Mouse (Mus musculus) thymus, postnatal 0 days (tissue): Measurements from ENCODE around the gene Bcl6. TPM values are rescaled to one million over a fixed set of nuclear protein-coding genes. Genes with fewer than 3 reads are reported as not detected.

Source experiments
- DNase-seq: peaks from one replicate; pipeline ENCODE4 v3.0.0-alpha.2; 2015; ENCODE audit warnings: low spot score
- polyA plus RNA-seq: library from polyadenylated mRNA; unstranded; fragments of >200 nt; fragmentation: Nextera tagmentation; extraction: Ambion mirVana; gene quantifications from 2 replicates; pipeline ENCODE4 v1.2.1, GENCODE M21; 2015

Bcl6 gene
- polyA plus RNA-seq, 1 experiment from 2014 or later: 15.1 TPM

- no peak for DNase-seq
Observed at GRCm38 (mm10) chr16:23973635-23974367, 14.9 kb downstream of the Bcl6 start.

- DNase-seq: no peak
Observed at GRCm38 (mm10) chr16:23972901-23973300, 15.8 kb downstream of the Bcl6 start.

- DNase-seq: peak; percentile 1
Observed at GRCm38 (mm10) chr16:23972126-23972740, 16.4 kb downstream of the Bcl6 start.

GRCm38 (mm10) chr16:23969919-23970318 is 18.7 kb downstream of the Bcl6 start:
- DNase-seq: no peak

- no peak for DNase-seq
Observed at GRCm38 (mm10) chr16:23968888-23969287, 19.8 kb downstream of the Bcl6 start.

- peak; percentile 39 for DNase-seq
Observed at GRCm38 (mm10) chr16:23967301-23967700, 21.4 kb downstream of the Bcl6 start.

GRCm38 (mm10) chr16:23966066-23966465 is 22.6 kb downstream of the Bcl6 start:
- no peak for DNase-seq

GRCm38 (mm10) chr16:23964706-23965367 is 23.8 kb downstream of the Bcl6 start:
- peak; percentile 2 for DNase-seq

GRCm38 (mm10) chr16:23963896-23964668 is 24.6 kb downstream of the Bcl6 start:
- DNase-seq: peak; percentile 2

GRCm38 (mm10) chr16:23962401-23962800 is 26.3 kb downstream of the Bcl6 start:
- DNase-seq: peak; percentile 64

GRCm38 (mm10) chr16:23958938-23959337 is 29.7 kb downstream of the Bcl6 start:
- no peak for DNase-seq

GRCm38 (mm10) chr16:23953959-23954260 is 34.7 kb downstream of the Bcl6 start:
- DNase-seq: no peak

GRCm38 (mm10) chr16:23953189-23953958 is 35.3 kb downstream of the Bcl6 start:
- DNase-seq: peak; percentile 45

- no peak for DNase-seq
Observed at GRCm38 (mm10) chr16:23952101-23952727, 36.4 kb downstream of the Bcl6 start.

GRCm38 (mm10) chr16:23947654-23948053 is 41.0 kb downstream of the Bcl6 start:
- no peak for DNase-seq

- DNase-seq: no peak
Observed at GRCm38 (mm10) chr16:23944801-23945200, 43.9 kb downstream of the Bcl6 start.

GRCm38 (mm10) chr16:23934397-23934796 is 54.3 kb downstream of the Bcl6 start:
- no peak for DNase-seq

- no peak for DNase-seq
Observed at GRCm38 (mm10) chr16:23932294-23932693, 56.4 kb downstream of the Bcl6 start, which contains the start of gene Rtp2. TSS of gene Rtp2 (minus strand) at chr16:23932394.

- DNase-seq: no peak
Observed at GRCm38 (mm10) chr16:23931275-23931674, 57.4 kb downstream of the Bcl6 start.

GRCm38 (mm10) chr16:23930426-23931073 is 58.1 kb downstream of the Bcl6 start:
- DNase-seq: no peak
